Mouse (Mus musculus): ENCODE data around the gene Sumf2. TPM values are rescaled to one million over a fixed set of nuclear protein-coding genes. Genes with fewer than 3 reads are reported as not detected.
A peak's percentile ranks its signal among the peaks of the same experiment; 100 is the strongest.

The Sumf2 gene
- polyA plus RNA-seq, 2 experiments: 8.6 to 15.0 TPM

DNA sequence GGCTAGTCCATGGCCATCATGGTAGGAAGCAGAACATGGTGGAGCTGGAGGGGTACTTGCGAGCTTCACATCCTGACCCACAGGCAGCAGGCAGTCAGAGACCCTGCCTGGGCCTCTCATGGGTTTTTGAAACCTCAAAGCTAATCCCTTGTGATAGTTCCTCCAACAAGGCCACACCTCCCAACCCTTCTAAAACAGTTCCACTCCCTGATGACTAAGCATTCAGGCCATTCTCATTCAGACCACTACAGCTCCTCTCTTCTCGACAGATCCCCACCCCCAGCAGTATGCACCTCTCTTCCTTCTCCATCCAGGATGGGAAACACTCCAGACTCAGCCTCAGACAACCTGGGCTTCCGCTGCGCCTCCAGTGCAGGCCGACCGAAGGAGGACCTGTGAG, 15.5 kb downstream of the Sumf2 start:
- ATAC-seq (ENCODE audit: insufficient read depth) (no peak), DNase-seq (ENCODE audit: low read depth in 3 of 3, low spot score in 3 of 3) (no peak)
- Histone ChIP-seq H3K4me2 (ENCODE audit: low read depth) (no peak overlapping the region), H3K36me3 (replicated peaks; ENCODE audit: control insufficient read depth, insufficient read depth, low read depth) (no peaks in the 10 kb centered on the region; the same call in 1 of the 2 replicates), H3K9me3 (ENCODE audit: control insufficient read depth, low read length) (no peaks in the 10 kb centered on the region), H3K9ac (replicated peaks) (no peak overlapping the region), H3K27ac (no peak overlapping the region), H3K27me3 (ENCODE audit: control insufficient read depth, insufficient read depth, low read length) (no peaks in the 10 kb centered on the region), H3K4me3 (ENCODE audit: insufficient read depth in 1 of 2, low read depth in 2 of 2, low read length in 2 of 2) (no peak overlapping the region), H3K4me1 (replicated peaks; ENCODE audit: control insufficient read depth in 2 of 2, insufficient read depth in 2 of 2, low read length in 1 of 2) (no peaks in the 10 kb centered on the region)
- TF ChIP-seq CTCF (IDR thresholded peaks at IDR 0.05; ENCODE audit: low read depth) (no peak), EP300 (IDR thresholded peaks at IDR 0.05; ENCODE audit: low read depth) (no peak)
- 86% methylated on average over 6 of the region's 6 CpGs for WGBS (ENCODE audit: insufficient replicate concordance)

GRCm38 (mm10) chr5:129864467-129864866, 17.7 kb downstream of the Sumf2 start:
- Histone ChIP-seq H3K4me1 (replicated peaks; ENCODE audit: control insufficient read depth in 2 of 2, insufficient read depth in 2 of 2, low read length in 1 of 2) (no peaks in the 10 kb centered on the region), H3K9ac (replicated peaks) (no peak overlapping the region), H3K27ac (no peak overlapping the region), H3K27me3 (ENCODE audit: control insufficient read depth, insufficient read depth, low read length) (no peaks in the 10 kb centered on the region), H3K4me2 (ENCODE audit: low read depth) (peak overlapping the region; percentile 11), H3K36me3 (replicated peaks; ENCODE audit: control insufficient read depth, insufficient read depth, low read depth) (no peaks in the 10 kb centered on the region), H3K9me3 (ENCODE audit: control insufficient read depth, low read length) (no peaks in the 10 kb centered on the region), H3K4me3 (ENCODE audit: insufficient read depth in 1 of 2, low read depth in 2 of 2, low read length in 2 of 2) (no peak overlapping the region)
- no peak; the same call in 1 of the 2 replicates for ATAC-seq (ENCODE audit: insufficient read depth)
- no peak for TF ChIP-seq EP300 (IDR thresholded peaks at IDR 0.05; ENCODE audit: low read depth)
- TF ChIP-seq CTCF (IDR thresholded peaks at IDR 0.05; ENCODE audit: low read depth): peak; percentile 82
- WGBS (ENCODE audit: insufficient replicate concordance): 12% methylated on average over 18 of the region's 18 CpGs
- DNase-seq (ENCODE audit: low read depth in 3 of 3, low spot score in 3 of 3): peak in 1 of 3 experiments; percentile 20

- Histone ChIP-seq H3K36me3 (replicated peaks; ENCODE audit: control insufficient read depth, insufficient read depth, low read depth) (no peaks in the 10 kb centered on the region), H3K4me3 (ENCODE audit: insufficient read depth in 1 of 2, low read depth in 2 of 2, low read length in 2 of 2) (no peak overlapping the region), H3K4me2 (ENCODE audit: low read depth) (no peak overlapping the region), H3K9me3 (ENCODE audit: control insufficient read depth, low read length) (no peaks in the 10 kb centered on the region), H3K27me3 (ENCODE audit: control insufficient read depth, insufficient read depth, low read length) (no peaks in the 10 kb centered on the region), H3K4me1 (replicated peaks; ENCODE audit: control insufficient read depth in 2 of 2, insufficient read depth in 2 of 2, low read length in 1 of 2) (no peaks in the 10 kb centered on the region), H3K9ac (replicated peaks) (no peak overlapping the region), H3K27ac (no peak overlapping the region)
- WGBS (ENCODE audit: insufficient replicate concordance): 72% methylated on average over 12 of the region's 12 CpGs
- DNase-seq (ENCODE audit: low read depth in 3 of 3, low spot score in 3 of 3) (no peak), ATAC-seq (ENCODE audit: insufficient read depth) (no peak)
- TF ChIP-seq EP300 (IDR thresholded peaks at IDR 0.05; ENCODE audit: low read depth) (no peak), CTCF (IDR thresholded peaks at IDR 0.05; ENCODE audit: low read depth) (no peak)
Observed at GRCm38 (mm10) chr5:129865841-129866240, 19.1 kb downstream of the Sumf2 start.

GRCm38 (mm10) chr5:129869238-129869995, 22.6 kb downstream of the Sumf2 start:
- TF ChIP-seq EP300 (IDR thresholded peaks at IDR 0.05; ENCODE audit: low read depth) (no peak), CTCF (IDR thresholded peaks at IDR 0.05; ENCODE audit: low read depth) (no peak)
- Histone ChIP-seq H3K4me3 (ENCODE audit: insufficient read depth in 1 of 2, low read depth in 2 of 2, low read length in 2 of 2) (no peak overlapping the region), H3K36me3 (replicated peaks; ENCODE audit: control insufficient read depth, insufficient read depth, low read depth) (no peaks in the 10 kb centered on the region), H3K27ac (no peak overlapping the region), H3K4me1 (replicated peaks; ENCODE audit: control insufficient read depth in 2 of 2, insufficient read depth in 2 of 2, low read length in 1 of 2) (no peaks in the 10 kb centered on the region), H3K9me3 (ENCODE audit: control insufficient read depth, low read length) (no peaks in the 10 kb centered on the region), H3K27me3 (ENCODE audit: control insufficient read depth, insufficient read depth, low read length) (no peaks in the 10 kb centered on the region), H3K9ac (replicated peaks) (no peak overlapping the region), H3K4me2 (ENCODE audit: low read depth) (no peak overlapping the region)
- ATAC-seq (ENCODE audit: insufficient read depth) (no peak), DNase-seq (ENCODE audit: low read depth in 3 of 3, low spot score in 3 of 3) (no peak)
- WGBS (ENCODE audit: insufficient replicate concordance): 80% methylated on average over 19 of the region's 19 CpGs

DNA sequence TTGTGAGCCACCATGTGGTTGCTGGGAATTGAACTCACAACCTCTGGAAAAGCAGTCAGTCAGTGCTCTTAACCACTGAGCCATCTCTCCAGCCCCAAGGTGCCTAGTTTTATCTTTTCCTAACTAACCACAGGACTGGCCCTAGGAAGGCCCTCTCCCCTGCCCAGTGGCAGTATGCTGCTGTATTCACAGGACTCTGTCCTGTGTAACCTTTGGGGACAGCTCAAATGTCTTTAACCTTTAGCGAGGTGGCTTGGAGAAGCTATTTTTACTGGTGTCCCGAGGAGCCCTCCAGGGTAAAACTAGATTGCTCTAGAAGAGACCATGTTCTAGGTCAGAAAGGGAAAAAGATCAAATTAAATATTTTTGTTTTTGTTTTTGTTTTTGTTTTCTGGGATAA, 24.5 kb downstream of the Sumf2 start:
- DNase-seq (ENCODE audit: low read depth in 3 of 3, low spot score in 3 of 3): no peak
- 66% methylated on average over 2 of the region's 2 CpGs for WGBS (ENCODE audit: insufficient replicate concordance)
- Histone ChIP-seq H3K36me3 (replicated peaks; ENCODE audit: control insufficient read depth, insufficient read depth, low read depth) (no peaks in the 10 kb centered on the region), H3K9me3 (ENCODE audit: control insufficient read depth, low read length) (no peaks in the 10 kb centered on the region), H3K27ac (no peak overlapping the region), H3K4me2 (ENCODE audit: low read depth) (no peak overlapping the region), H3K27me3 (ENCODE audit: control insufficient read depth, insufficient read depth, low read length) (no peaks in the 10 kb centered on the region), H3K9ac (replicated peaks) (no peak overlapping the region), H3K4me3 (ENCODE audit: insufficient read depth in 1 of 2, low read depth in 2 of 2, low read length in 2 of 2) (no peak overlapping the region), H3K4me1 (replicated peaks; ENCODE audit: control insufficient read depth in 2 of 2, insufficient read depth in 2 of 2, low read length in 1 of 2) (no peaks in the 10 kb centered on the region)
- ATAC-seq (ENCODE audit: insufficient read depth): no peak
- TF ChIP-seq EP300 (IDR thresholded peaks at IDR 0.05; ENCODE audit: low read depth): no peak
